Mouse (Mus musculus) intestine, postnatal 0 days (tissue): ENCODE measurements at regions not wholly inside any gene's neighbourhood (a gene's known extent, or its start where the extent isn't known, plus 50 kb on each side); places are given as distances from the start of the nearest gene placed in this dataset.

Source experiments
- ATAC-seq: fragments of 200-750 bp; cut with Nextera tagmentation; 2 replicates; pipeline ENCODE4 v1.8.0; 2017; ENCODE audit warnings: mild to moderate bottlenecking, moderate TSS enrichment, moderate library complexity
- H3K27ac ChIP-seq: fragments of 300-500 bp; sonication (generic); 2 replicates; pipeline ENCODE4 v1.5.1; 2014; ENCODE audit warnings: mild to moderate bottlenecking, low read depth, low read length, moderate library complexity
- H3K27me3 ChIP-seq: fragments of 300-500 bp; sonication (generic); replicated peaks from 2 replicates; pipeline ENCODE4 v1.6.1; 2014; ENCODE audit warnings: low read length, mixed read lengths; ENCODE audit not compliant: control insufficient read depth, insufficient read depth
- H3K36me3 ChIP-seq: fragments of 300-500 bp; sonication (generic); 2 replicates; pipeline ENCODE4 v1.6.1; 2014; ENCODE audit warnings: mild to moderate bottlenecking, moderate library complexity; ENCODE audit not compliant: control insufficient read depth, insufficient read depth
- H3K4me1 ChIP-seq: fragments of 300-500 bp; sonication (generic); replicated peaks from 2 replicates; pipeline ENCODE4 v1.6.1; 2014; ENCODE audit warnings: antibody characterized with exemption, low read length, mixed read lengths; ENCODE audit not compliant: control insufficient read depth, insufficient read depth
- H3K4me2 ChIP-seq: fragments of 300-500 bp; sonication (generic); replicated peaks from 2 replicates; pipeline ENCODE4 v1.6.1; 2014; ENCODE audit warnings: low read depth, mild to moderate bottlenecking, moderate library complexity
- H3K4me3 ChIP-seq: fragments of 300-500 bp; sonication (generic); 2 replicates; pipeline ENCODE4 v1.5.1; 2014; ENCODE audit warnings: low read depth, low read length
- H3K9ac ChIP-seq: fragments of 300-500 bp; sonication (generic); 2 replicates; pipeline ENCODE4 v1.6.1; 2014; ENCODE audit warnings: mild to moderate bottlenecking, low read depth, low read length
- H3K9me3 ChIP-seq: fragments of 300-500 bp; sonication (generic); 2 replicates; pipeline ENCODE4 v1.6.1; 2016; ENCODE audit warnings: mixed run types; ENCODE audit not compliant: control insufficient read depth
- CTCF ChIP-seq: sonication (generic); IDR thresholded peaks from 2 replicates; pipeline ENCODE4 v1.5.1; 2016; ENCODE audit warnings: low read depth, mild to moderate bottlenecking, control low read depth, antibody characterized with exemption, moderate library complexity
- WGBS: fragments of 180-500 bp; shearing (Covaris S2); extraction: QIAGEN DNeasy Blood & Tissue Kit; methylation state at CpG from one replicate; pipeline ENCODE4 v1.1.7; 2014; 5-methylcytosine and 5-hydroxymethylcytosine counted together

- no peak overlapping the region for H3K4me2 ChIP-seq
- WGBS = 73% methylated on average over 3 of the region's 3 CpGs
- no peak overlapping the region for H3K9ac ChIP-seq
- TF ChIP-seq CTCF = no peak
- ATAC-seq = no peak
- no peaks in the 10 kb centered on the region for H3K9me3 ChIP-seq
- no peaks in the 10 kb centered on the region for H3K27me3 ChIP-seq
- H3K27ac ChIP-seq = no peak overlapping the region
- H3K4me3 ChIP-seq = no peak overlapping the region
- no peaks in the 10 kb centered on the region for H3K36me3 ChIP-seq
- H3K4me1 ChIP-seq = no peaks in the 10 kb centered on the region
Measured at GRCm38 (mm10) chr15:60633457-60633850, 220.1 kb downstream of the Fam84b start.

GRCm38 (mm10) chr15:60632789-60633456 is 220.7 kb downstream of the Fam84b start:
- Histone ChIP-seq H3K36me3 (no peaks in the 10 kb centered on the region), H3K4me3 (no peak overlapping the region), H3K4me2 (no peak overlapping the region), H3K9ac (no peak overlapping the region), H3K27ac (no peak overlapping the region), H3K27me3 (no peaks in the 10 kb centered on the region), H3K9me3 (no peaks in the 10 kb centered on the region), H3K4me1 (no peaks in the 10 kb centered on the region)
- WGBS = 72% methylated on average over 4 of the region's 4 CpGs
- no peak for TF ChIP-seq CTCF
- no peak for ATAC-seq

GRCm38 (mm10) chr15:60630756-60631402 is 222.7 kb downstream of the Fam84b start:
- WGBS = 69% methylated on average over 7 of the region's 7 CpGs
- TF ChIP-seq CTCF = no peak
- H3K4me1 ChIP-seq = no peaks in the 10 kb centered on the region

GRCm38 (mm10) chr15:60618801-60619200 is 234.8 kb downstream of the Fam84b start:
- no peak for TF ChIP-seq CTCF
- Histone ChIP-seq H3K4me3 (no peak overlapping the region), H3K4me2 (no peak overlapping the region), H3K9ac (no peak overlapping the region), H3K36me3 (no peaks in the 10 kb centered on the region), H3K27ac (no peak overlapping the region), H3K27me3 (no peaks in the 10 kb centered on the region), H3K4me1 (no peaks in the 10 kb centered on the region), H3K9me3 (no peaks in the 10 kb centered on the region)
- WGBS = 78% methylated on average over 2 of the region's 2 CpGs
- no peak for ATAC-seq

More at GRCm38 (mm10) chr15:60630756-60631402, 222.7 kb downstream of the Fam84b start:
- H3K4me3 ChIP-seq = no peak overlapping the region
- no peak overlapping the region for H3K4me2 ChIP-seq
- H3K36me3 ChIP-seq = no peaks in the 10 kb centered on the region
- H3K9me3 ChIP-seq = no peaks in the 10 kb centered on the region
- no peaks in the 10 kb centered on the region for H3K27me3 ChIP-seq
- no peak overlapping the region for H3K9ac ChIP-seq
- no peak for ATAC-seq
- no peak overlapping the region for H3K27ac ChIP-seq

GRCm38 (mm10) chr15:60617371-60617770 is 236.2 kb downstream of the Fam84b start:
- Histone ChIP-seq H3K36me3 (no peaks in the 10 kb centered on the region), H3K27ac (no peak overlapping the region), H3K9me3 (no peaks in the 10 kb centered on the region), H3K4me2 (no peak overlapping the region), H3K4me3 (no peak overlapping the region), H3K4me1 (no peaks in the 10 kb centered on the region), H3K9ac (no peak overlapping the region), H3K27me3 (no peaks in the 10 kb centered on the region)
- TF ChIP-seq CTCF = no peak
- WGBS = 19% methylated on average over 2 of the region's 2 CpGs
- no peak for ATAC-seq

GRCm38 (mm10) chr15:60601885-60602284 is 251.7 kb downstream of the Fam84b start:
- H3K4me1 ChIP-seq = no peaks in the 10 kb centered on the region
- no peak overlapping the region for H3K4me3 ChIP-seq
- ATAC-seq = no peak
- H3K9ac ChIP-seq = no peak overlapping the region
- H3K4me2 ChIP-seq = no peak overlapping the region
- no peaks in the 10 kb centered on the region for H3K9me3 ChIP-seq
- TF ChIP-seq CTCF = no peak
- no peaks in the 10 kb centered on the region for H3K36me3 ChIP-seq
- no peaks in the 10 kb centered on the region for H3K27me3 ChIP-seq
- H3K27ac ChIP-seq = no peak overlapping the region
